Mouse (Mus musculus) liver, embryonic 14.5 days (tissue): ENCODE measurements around the gene Ccdc106. TPM values are rescaled to one million over a fixed set of nuclear protein-coding genes. Genes with fewer than 3 reads are reported as not detected.

Experiments
- ATAC-seq: fragments of 200-750 bp; cut with Nextera tagmentation; 2 replicates; pipeline ENCODE4 v1.8.0; 2017; ENCODE audit warnings: moderate number of reproducible peaks, mild to moderate bottlenecking, moderate library complexity; ENCODE audit not compliant: insufficient read depth
- DNase-seq, 3 experiments: peaks; one replicate each; pipeline ENCODE4 v3.0.0-alpha.2; 2012 to 2013; ENCODE audit warnings: low read depth in 3 of 3, low spot score in 3 of 3
- H3K27ac ChIP-seq: fragments of 300-500 bp; sonication (generic); 2 replicates; pipeline ENCODE4 v1.5.1; 2014; ENCODE audit warnings: moderate library complexity, mild to moderate bottlenecking, control low read depth, inconsistent platforms
- H3K27me3 ChIP-seq: fragments of 300-500 bp; sonication (generic); 2 replicates; pipeline ENCODE4 v1.6.1; 2014; ENCODE audit warnings: mild to moderate bottlenecking, low read length, moderate library complexity; ENCODE audit not compliant: control insufficient read depth, insufficient read depth
- H3K36me3 ChIP-seq: fragments of 300-500 bp; sonication (generic); replicated peaks from 2 replicates; pipeline ENCODE4 v1.6.1; 2014; ENCODE audit warnings: low read depth; ENCODE audit not compliant: control insufficient read depth, insufficient read depth
- H3K4me1 ChIP-seq, 2 experiments: fragments of 200-500 bp in 1 of 2; fragments of 300-500 bp in 1 of 2; sonication (generic) in 1 of 2; replicated peaks; 2 replicates each; pipeline ENCODE4 v1.6.1; 2012 to 2014; ENCODE audit warnings: antibody characterized with exemption in 1 of 2, inconsistent platforms in 1 of 2, low read length in 1 of 2; ENCODE audit not compliant: control insufficient read depth in 2 of 2, insufficient read depth in 2 of 2
- H3K4me2 ChIP-seq: fragments of 300-500 bp; sonication (generic); 2 replicates; pipeline ENCODE4 v1.6.1; 2014; ENCODE audit warnings: low read depth, mild to moderate bottlenecking, control low read depth, moderate library complexity
- H3K4me3 ChIP-seq, 2 experiments: fragments of 200-500 bp in 1 of 2; fragments of 300-500 bp in 1 of 2; sonication (generic) in 1 of 2; 2 replicates each; pipeline ENCODE4 v1.5.1; 2012 to 2014; ENCODE audit warnings: low read depth in 2 of 2, low read length in 2 of 2, mild to moderate bottlenecking in 2 of 2, control low read depth in 1 of 2, inconsistent platforms in 1 of 2, moderate library complexity in 1 of 2; ENCODE audit not compliant: insufficient read depth in 1 of 2
- H3K9ac ChIP-seq: fragments of 300-500 bp; sonication (generic); replicated peaks from 2 replicates; pipeline ENCODE4 v1.6.1; 2014; ENCODE audit warnings: mild to moderate bottlenecking, control low read depth, moderate library complexity
- H3K9me3 ChIP-seq: fragments of 300-500 bp; sonication (generic); 2 replicates; pipeline ENCODE4 v1.6.1; 2016; ENCODE audit warnings: low read length, mixed read lengths; ENCODE audit not compliant: control insufficient read depth
- CTCF ChIP-seq: IDR thresholded peaks from 2 replicates; pipeline ENCODE4 v1.5.1; 2016; ENCODE audit warnings: antibody characterized with exemption, low read depth, control low read depth
- EP300 ChIP-seq: IDR thresholded peaks from 2 replicates; pipeline ENCODE4 v1.6.1; 2016; ENCODE audit warnings: antibody characterized with exemption, low read depth
- WGBS: fragments of 180-500 bp; shearing (Covaris S2); extraction: QIAGEN DNeasy Blood & Tissue Kit; methylation state at CpG from one replicate; pipeline ENCODE4 v1.1.7; 2014; ENCODE audit not compliant: insufficient replicate concordance; 5-methylcytosine and 5-hydroxymethylcytosine counted together
- polyA plus RNA-seq, 2 experiments: library from polyadenylated mRNA; depleted of rRNA in 1 of 2; stranded (reverse) in 1 of 2; unstranded in 1 of 2; fragments of >200 nt; fragmentation: Nextera tagmentation in 1 of 2; extraction: Ambion mirVana in 1 of 2; gene quantifications; 2 replicates each; pipeline versions ENCODE4 v1.2.1 to v1.2.3; 2012 to 2014

Ccdc106 gene
- polyA plus RNA-seq, 2 experiments: 0.24 to 0.64 TPM

GRCm38 (mm10) chr7:5038109-5038732 is 17.9 kb downstream of the Ccdc106 start, which contains the start of gene Zfp784:
Zfp784 (minus strand) TSS chr7:5038446.
- H3K27ac ChIP-seq: peak within 1 kb of the TSS; percentile 84
- WGBS: under 1% methylated on average over 48 of the region's 48 CpGs
- peaks cover 9 to 17% of the 10 kb centered on the region in 2 experiments for H3K4me1 ChIP-seq
- TF ChIP-seq EP300: no peak
- no peak for TF ChIP-seq CTCF
- no peaks in the 10 kb centered on the region for H3K27me3 ChIP-seq
- no peaks in the 10 kb centered on the region for H3K36me3 ChIP-seq
- H3K4me2 ChIP-seq: peak within 1 kb of the TSS; percentile 57
- H3K9me3 ChIP-seq: no peaks in the 10 kb centered on the region
- DNase-seq: peak; percentile 80 to 85 (median 84)
- peak; percentile 99 for ATAC-seq
- H3K9ac ChIP-seq: peak within 1 kb of the TSS; percentile 86
- peak within 1 kb of the TSS; percentile 82 to 85 for H3K4me3 ChIP-seq

GRCm38 (mm10) chr7:5038940-5039339 is 18.6 kb downstream of the Ccdc106 start:
- peak overlapping the region; percentile 86 for H3K9ac ChIP-seq
- peaks cover 9 to 17% of the 10 kb centered on the region in 2 experiments for H3K4me1 ChIP-seq
- no peaks in the 10 kb centered on the region for H3K36me3 ChIP-seq
- WGBS: 26% methylated on average over 5 of the region's 5 CpGs
- no peaks in the 10 kb centered on the region for H3K27me3 ChIP-seq
- TF ChIP-seq EP300 (no peak), CTCF (no peak)
- H3K9me3 ChIP-seq: no peaks in the 10 kb centered on the region
- DNase-seq: peak in 1 of 3 experiments; percentile 31
- H3K27ac ChIP-seq: peak overlapping the region; percentile 84
- H3K4me2 ChIP-seq: peak overlapping the region; percentile 57
- peak overlapping the region; percentile 82 to 85 for H3K4me3 ChIP-seq
- ATAC-seq: no peak

- no peak overlapping the region for H3K9ac ChIP-seq
- no peak for TF ChIP-seq CTCF
- H3K36me3 ChIP-seq: no peaks in the 10 kb centered on the region
- H3K9me3 ChIP-seq: no peaks in the 10 kb centered on the region
- ATAC-seq: no peak
- no peak overlapping the region for H3K4me2 ChIP-seq
- H3K27me3 ChIP-seq: peaks cover 6% of the 10 kb centered on the region
- peaks cover 0 to 2% of the 10 kb centered on the region in 2 experiments; a peak in 1 of 4 replicates for H3K4me1 ChIP-seq
- no peak overlapping the region for H3K4me3 ChIP-seq
- no peak for DNase-seq
- no peak overlapping the region for H3K27ac ChIP-seq
- 11% methylated on average over 2 of the region's 2 CpGs for WGBS
Measured at GRCm38 (mm10) chr7:5044981-5045380, 24.6 kb downstream of the Ccdc106 start.

- 63% methylated on average over 2 of the region's 2 CpGs for WGBS
- H3K36me3 ChIP-seq: no peaks in the 10 kb centered on the region
Measured at GRCm38 (mm10) chr7:5046112-5046511, 25.8 kb downstream of the Ccdc106 start.

GRCm38 (mm10) chr7:5047313-5047712 is 27.0 kb downstream of the Ccdc106 start:
- TF ChIP-seq CTCF (peak; percentile 49), EP300 (no peak)
- Histone ChIP-seq H3K36me3 (no peaks in the 10 kb centered on the region), H3K9me3 (no peaks in the 10 kb centered on the region), H3K4me3 (no peak overlapping the region), H3K4me1 (peaks cover 0 to 9% of the 10 kb centered on the region in 2 experiments; a peak in 2 of 4 replicates), H3K9ac (no peak overlapping the region), H3K27me3 (peaks cover 30% of the 10 kb centered on the region), H3K27ac (no peak overlapping the region), H3K4me2 (no peak overlapping the region)
- WGBS: 13% methylated on average over 2 of the region's 2 CpGs
- ATAC-seq (no peak), DNase-seq (peak in 1 of 3 experiments; percentile 32)

More at GRCm38 (mm10) chr7:5046112-5046511, 25.8 kb downstream of the Ccdc106 start:
- H3K27ac ChIP-seq: no peak overlapping the region
- no peak overlapping the region for H3K4me3 ChIP-seq
- ATAC-seq: no peak
- no peak for DNase-seq
- peaks cover 0 to 4% of the 10 kb centered on the region in 2 experiments; a peak in 2 of 4 replicates for H3K4me1 ChIP-seq
- H3K4me2 ChIP-seq: no peak overlapping the region
- H3K9me3 ChIP-seq: no peaks in the 10 kb centered on the region
- no peak overlapping the region; the same call in 1 of the 2 replicates for H3K9ac ChIP-seq
- TF ChIP-seq EP300 (no peak), CTCF (0 out of 2 replicates have a peak, but pooled peaks have one; percentile 4)
- H3K27me3 ChIP-seq: peaks cover 18% of the 10 kb centered on the region
